Mouse (Mus musculus) ES-E14 (cell line): Measurements from ENCODE around the gene Tbc1d24. TPM values are rescaled to one million over a fixed set of nuclear protein-coding genes. Genes with fewer than 3 reads are reported as not detected.
A peak's percentile ranks its signal among the peaks of the same experiment; 100 is the strongest.

Experiments used
- DNase-seq: peaks from one replicate; pipeline ENCODE4 v3.0.0-alpha.2; 2013; ENCODE audit warnings: low read depth, low spot score
- H3K27ac ChIP-seq: 2 replicates; pipeline ENCODE4 v1.5.1; 2012; ENCODE audit warnings: low read depth, mild to moderate bottlenecking, low read length, moderate library complexity, mixed read lengths; ENCODE audit not compliant: poor library complexity, insufficient read depth, severe bottlenecking
- H3K36me3 ChIP-seq: 2 replicates; pipeline ENCODE4 v1.6.1; 2012; ENCODE audit warnings: mild to moderate bottlenecking, low read length, moderate library complexity, mixed read lengths; ENCODE audit not compliant: control insufficient read depth, poor library complexity, insufficient read depth, severe bottlenecking
- H3K4me1 ChIP-seq, 2 experiments: fragments of 150-350 bp in 1 of 2; sonication (generic) in 1 of 2; 2 replicates each; pipeline ENCODE4 v1.6.1; 2012; ENCODE audit warnings: low read length in 2 of 2, mild to moderate bottlenecking in 1 of 2, mixed read lengths in 1 of 2; ENCODE audit not compliant: control insufficient read depth in 2 of 2, insufficient read depth in 2 of 2, poor library complexity in 1 of 2
- H3K4me3 ChIP-seq, 2 experiments: fragments of 150-350 bp in 1 of 2; sonication (generic) in 1 of 2; 2 replicates each; pipeline ENCODE4 v1.5.1; 2012; ENCODE audit warnings: low read length in 2 of 2, low read depth in 1 of 2, mild to moderate bottlenecking in 1 of 2, mixed read lengths in 1 of 2; ENCODE audit not compliant: insufficient read depth in 1 of 2, poor library complexity in 1 of 2, severe bottlenecking in 1 of 2
- H3K9ac ChIP-seq: 2 replicates; pipeline ENCODE4 v1.6.1; 2012; ENCODE audit warnings: low read depth, mild to moderate bottlenecking, low read length, mixed read lengths; ENCODE audit not compliant: poor library complexity, insufficient read depth, severe bottlenecking
- H3K9me3 ChIP-seq: fragments of 150-350 bp; sonication (generic); 2 replicates; pipeline ENCODE4 v1.6.1; 2012; ENCODE audit warnings: low read depth, mild to moderate bottlenecking, low read length; ENCODE audit not compliant: control insufficient read depth, insufficient read depth
- CHD2 ChIP-seq: IDR thresholded peaks from 2 replicates; pipeline ENCODE4 v1.6.1; 2014; ENCODE audit warnings: mild to moderate bottlenecking, low read depth, low read length, inconsistent platforms
- HCFC1 ChIP-seq: IDR thresholded peaks from 2 replicates; pipeline ENCODE4 v1.6.1; 2012; ENCODE audit warnings: low read length, inconsistent platforms, borderline replicate concordance; ENCODE audit not compliant: insufficient read depth
- MAFK ChIP-seq: IDR thresholded peaks from 2 replicates; pipeline ENCODE4 v1.6.1; 2014; ENCODE audit warnings: mild to moderate bottlenecking, low read depth, low read length, inconsistent platforms; ENCODE audit not compliant: insufficient read depth
- ZC3H11A ChIP-seq: IDR thresholded peaks from 2 replicates; pipeline ENCODE4 v1.6.1; 2012; ENCODE audit warnings: low read depth, mild to moderate bottlenecking, inconsistent platforms, low read length, borderline replicate concordance
- ZNF384 ChIP-seq: IDR thresholded peaks from 2 replicates; pipeline ENCODE4 v1.6.1; 2012; ENCODE audit warnings: low read depth, low read length, inconsistent platforms
- in situ Hi-C, 2 experiments: fragments of 600-800 bp; cut with MboI; formaldehyde crosslinking; loops; one replicate each; pipeline ENCODE4 v1.15.1; 2025; ENCODE audit warnings: low sequenced_read_pairs in 2 of 2, inconsistent platforms in 1 of 2; ENCODE audit not compliant: unreplicated experiment in 2 of 2
- total RNA-seq: library from RNA; depleted of rRNA; stranded (reverse); fragments of 300-350 nt; gene quantifications from 2 replicates; pipeline ENCODE4 v1.2.3, GENCODE M21; 2012

Gene Tbc1d24
- total RNA-seq, 1 experiment = 14.1 TPM

DNA sequence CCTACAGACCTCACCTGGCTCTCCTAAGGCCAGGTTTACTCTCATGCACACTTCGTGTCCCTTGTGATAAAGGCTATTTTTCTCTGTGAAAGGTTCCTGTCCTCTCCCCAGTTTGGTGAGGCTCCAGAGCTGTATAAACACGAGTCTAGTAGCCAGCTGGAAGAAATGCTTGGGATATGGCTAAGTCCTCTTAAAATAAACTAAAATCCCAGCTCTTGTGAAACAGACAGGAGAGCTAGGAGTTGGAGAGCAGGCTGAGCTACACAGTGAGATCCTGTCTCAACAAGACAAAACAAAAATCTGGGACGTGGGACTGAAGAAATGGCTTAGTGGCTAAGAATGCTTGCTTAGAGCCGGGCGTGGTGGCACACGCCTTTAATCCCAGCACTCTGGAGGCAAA lies 7.8 kb upstream of the Tbc1d24 start:
- Histone ChIP-seq H3K4me3 (no peak overlapping the region), H3K36me3 (peaks cover 15% of the 10 kb centered on the region), H3K27ac (no peak overlapping the region), H3K9me3 (no peaks in the 10 kb centered on the region), H3K4me1 (peaks cover 2 to 24% of the 10 kb centered on the region in 2 experiments; a peak in 2 of 4 replicates), H3K9ac (no peak overlapping the region)
- TF ChIP-seq ZC3H11A = no peak
- no peak for TF ChIP-seq ZNF384
- no peak for TF ChIP-seq HCFC1
- no peak for TF ChIP-seq CHD2
- TF ChIP-seq MAFK = no peak
- no peak for DNase-seq
- in situ Hi-C loops = no loop called here

GRCm38 (mm10) chr17:24212441-24213018 lies 7.2 kb upstream of the Tbc1d24 start:
- no peak overlapping the region for H3K9ac ChIP-seq

DNA sequence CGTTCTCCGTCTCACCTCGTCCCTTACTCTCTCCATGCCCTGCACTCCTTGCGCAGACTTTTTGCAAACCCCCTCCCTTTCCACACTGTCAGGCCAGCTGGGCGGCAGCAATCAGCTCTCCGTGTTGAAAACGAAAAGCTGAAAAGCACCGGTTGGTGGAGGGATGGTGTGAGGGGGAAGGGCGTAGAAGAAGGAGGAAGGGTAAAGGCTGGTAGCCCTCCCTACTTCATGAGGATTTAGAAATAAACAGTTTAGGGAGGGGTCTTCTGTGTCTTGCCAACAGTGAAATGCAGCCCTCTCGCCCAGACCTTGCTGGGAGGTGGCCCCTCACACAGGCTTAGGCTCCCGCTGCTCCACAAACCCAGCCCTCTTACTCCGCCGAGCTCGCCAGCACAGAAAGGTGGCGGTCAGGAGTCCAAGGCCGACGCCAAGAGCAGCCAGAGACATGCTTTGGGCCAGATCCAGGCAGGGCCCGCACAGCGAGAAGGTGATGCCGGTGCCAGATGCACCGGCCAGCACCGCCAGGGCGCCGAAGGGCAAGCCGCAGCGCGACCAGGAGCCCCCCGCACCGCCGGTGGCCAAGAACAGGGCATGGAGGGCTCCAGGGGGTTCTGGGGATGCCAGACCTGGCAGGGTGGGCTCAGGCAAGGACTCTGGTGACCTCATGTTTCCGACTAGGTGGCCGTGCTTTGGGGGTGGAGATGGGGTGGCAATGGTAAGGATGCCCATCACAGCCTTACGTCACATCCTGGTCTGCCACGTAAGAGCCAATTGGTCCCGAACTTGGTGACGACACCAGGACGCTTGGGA lies 6.5 kb upstream of the Tbc1d24 start:
- in situ Hi-C loops = no loop called here
- no peak for DNase-seq
- peaks cover 10% of the 10 kb centered on the region for H3K36me3 ChIP-seq
- H3K4me3 ChIP-seq = peak overlapping the region; percentile 65
- peak overlapping the region; percentile 66 for H3K9ac ChIP-seq
- TF ChIP-seq CHD2 = no peak
- TF ChIP-seq ZC3H11A = no peak
- TF ChIP-seq ZNF384 = no peak
- no peak for TF ChIP-seq MAFK
- no peak for TF ChIP-seq HCFC1
- H3K4me1 ChIP-seq = peaks cover 2 to 32% of the 10 kb centered on the region in 2 experiments; a peak in 3 of 4 replicates
- no peaks in the 10 kb centered on the region for H3K9me3 ChIP-seq
- no peak overlapping the region for H3K27ac ChIP-seq

More at GRCm38 (mm10) chr17:24212441-24213018, 7.2 kb upstream of the Tbc1d24 start:
- no peak for DNase-seq
- in situ Hi-C loops = no loop called here
- Histone ChIP-seq H3K4me3 (peak overlapping the region in 1 of 2 experiments; percentile 65; a peak in 2 of 4 replicates), H3K27ac (no peak overlapping the region), H3K36me3 (peaks cover 11% of the 10 kb centered on the region), H3K9me3 (no peaks in the 10 kb centered on the region), H3K4me1 (peaks cover 2 to 28% of the 10 kb centered on the region in 2 experiments; a peak in 2 of 4 replicates)
- TF ChIP-seq ZC3H11A (no peak), CHD2 (no peak), HCFC1 (no peak), ZNF384 (no peak), MAFK (no peak)

DNA sequence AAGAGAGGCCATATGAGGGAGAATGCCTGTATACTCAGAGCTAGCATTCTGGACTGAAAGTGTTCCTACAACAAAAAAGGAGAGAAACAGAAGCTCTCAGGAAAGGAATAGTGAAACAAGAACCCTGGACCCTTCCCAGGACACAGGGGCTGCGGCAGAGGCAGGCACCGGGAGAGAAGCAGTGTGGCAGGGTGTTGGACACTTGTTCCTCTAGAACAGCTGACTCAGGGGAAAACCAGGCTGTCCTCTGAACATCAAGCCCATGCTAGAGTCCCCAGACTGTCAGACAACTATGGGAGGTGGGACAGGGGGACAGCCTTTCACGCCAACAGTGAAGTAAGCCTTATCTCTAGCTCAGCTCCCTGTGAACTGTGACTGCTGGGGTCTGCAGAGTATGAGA lies 5.2 kb upstream of the Tbc1d24 start:
- Histone ChIP-seq H3K4me3 (no peak overlapping the region), H3K36me3 (peaks cover 3% of the 10 kb centered on the region), H3K9me3 (no peaks in the 10 kb centered on the region), H3K4me1 (peaks cover 3 to 36% of the 10 kb centered on the region in 2 experiments; a peak in 3 of 4 replicates), H3K9ac (no peak overlapping the region), H3K27ac (no peak overlapping the region)
- in situ Hi-C loops = no loop called here
- no peak for DNase-seq
- TF ChIP-seq ZNF384 = no peak
- TF ChIP-seq HCFC1 = no peak
- 0 out of 2 replicates have a peak, but pooled peaks have one; percentile 57 for TF ChIP-seq MAFK
- TF ChIP-seq CHD2 = no peak
